Mouse (Mus musculus): ENCODE data around the gene Kcnh1. TPM values are rescaled to one million over a fixed set of nuclear protein-coding genes. Genes with fewer than 3 reads are reported as not detected.

The Kcnh1 gene
- total and polyA plus RNA-seq, 2 experiments from 2014 or later, result 2.9 to 5.9 TPM

GRCm38 (mm10) chr1:192312446-192312845, 121.9 kb downstream of the Kcnh1 start:
- Histone ChIP-seq H3K27me3 (ENCODE audit: insufficient read depth, low read length) (no peaks in the 10 kb centered on the region), H3K4me3 (ENCODE audit: low read depth, low read length) (no peak overlapping the region), H3K36me3 (ENCODE audit: insufficient read depth, low read length) (no peaks in the 10 kb centered on the region), H3K27ac (ENCODE audit: low read depth, low read length) (no peak overlapping the region), H3K9me3 (ENCODE audit: low read length) (no peaks in the 10 kb centered on the region), H3K4me2 (ENCODE audit: low read depth, low read length, poor library complexity, severe bottlenecking) (no peak overlapping the region), H3K4me1 (ENCODE audit: insufficient read depth, low read length) (peaks cover 4% of the 10 kb centered on the region; the same call in 1 of the 2 replicates), H3K9ac (replicated peaks; ENCODE audit: low read length, poor library complexity, severe bottlenecking) (no peak overlapping the region)
- no peak for DNase-seq (ENCODE audit: low spot score)
- ATAC-seq (ENCODE audit: low FRiP score), result no peak
- TF ChIP-seq CTCF (IDR thresholded peaks at IDR 0.05), result no peak
- WGBS, result 23% methylated on average over 4 of the region's 4 CpGs

GRCm38 (mm10) chr1:192312998-192313397, 122.4 kb downstream of the Kcnh1 start:
- Histone ChIP-seq H3K27me3 (ENCODE audit: insufficient read depth, low read length) (no peaks in the 10 kb centered on the region), H3K4me2 (ENCODE audit: low read depth, low read length, poor library complexity, severe bottlenecking) (no peak overlapping the region), H3K9me3 (ENCODE audit: low read length) (no peaks in the 10 kb centered on the region), H3K36me3 (ENCODE audit: insufficient read depth, low read length) (no peaks in the 10 kb centered on the region), H3K4me1 (ENCODE audit: insufficient read depth, low read length) (peaks cover 4% of the 10 kb centered on the region; the same call in 1 of the 2 replicates), H3K4me3 (ENCODE audit: low read depth, low read length) (no peak overlapping the region), H3K27ac (ENCODE audit: low read depth, low read length) (no peak overlapping the region), H3K9ac (replicated peaks; ENCODE audit: low read length, poor library complexity, severe bottlenecking) (no peak overlapping the region)
- ATAC-seq (ENCODE audit: low FRiP score) (no peak), DNase-seq (ENCODE audit: low spot score) (no peak)
- no peak for TF ChIP-seq CTCF (IDR thresholded peaks at IDR 0.05)
- WGBS, result 64% methylated on average over 4 of the region's 4 CpGs

GRCm38 (mm10) chr1:192313571-192313972, 123.0 kb downstream of the Kcnh1 start:
- DNase-seq (ENCODE audit: low spot score) (no peak), ATAC-seq (ENCODE audit: low FRiP score) (no peak)
- no peak for TF ChIP-seq CTCF (IDR thresholded peaks at IDR 0.05)
- H3K27ac ChIP-seq (ENCODE audit: low read depth, low read length), result no peak overlapping the region
- no peak overlapping the region for H3K4me3 ChIP-seq (ENCODE audit: low read depth, low read length)
- no peaks in the 10 kb centered on the region for H3K27me3 ChIP-seq (ENCODE audit: insufficient read depth, low read length)
- peaks cover 4% of the 10 kb centered on the region; the same call in 1 of the 2 replicates for H3K4me1 ChIP-seq (ENCODE audit: insufficient read depth, low read length)
- H3K36me3 ChIP-seq (ENCODE audit: insufficient read depth, low read length), result no peaks in the 10 kb centered on the region
- H3K9ac ChIP-seq (replicated peaks; ENCODE audit: low read length, poor library complexity, severe bottlenecking), result no peak overlapping the region
- H3K9me3 ChIP-seq (ENCODE audit: low read length), result no peaks in the 10 kb centered on the region
- WGBS, result 31% methylated on average over 7 of the region's 7 CpGs
- no peak overlapping the region for H3K4me2 ChIP-seq (ENCODE audit: low read depth, low read length, poor library complexity, severe bottlenecking)

- Histone ChIP-seq H3K27me3 (ENCODE audit: insufficient read depth, low read length) (no peaks in the 10 kb centered on the region), H3K4me3 (ENCODE audit: low read depth, low read length) (no peak overlapping the region), H3K36me3 (ENCODE audit: insufficient read depth, low read length) (no peaks in the 10 kb centered on the region), H3K27ac (ENCODE audit: low read depth, low read length) (no peak overlapping the region), H3K9ac (replicated peaks; ENCODE audit: low read length, poor library complexity, severe bottlenecking) (no peak overlapping the region), H3K4me2 (ENCODE audit: low read depth, low read length, poor library complexity, severe bottlenecking) (no peak overlapping the region), H3K9me3 (ENCODE audit: low read length) (no peaks in the 10 kb centered on the region), H3K4me1 (ENCODE audit: insufficient read depth, low read length) (peaks cover 4% of the 10 kb centered on the region; the same call in 1 of the 2 replicates)
- DNase-seq (ENCODE audit: low spot score) (no peak), ATAC-seq (ENCODE audit: low FRiP score) (no peak)
- TF ChIP-seq CTCF (IDR thresholded peaks at IDR 0.05), result no peak
- 76% methylated on average over 3 of the region's 3 CpGs for WGBS
Observed at GRCm38 (mm10) chr1:192314044-192314443, 123.5 kb downstream of the Kcnh1 start.

GRCm38 (mm10) chr1:192315392-192316070, 125.0 kb downstream of the Kcnh1 start:
- WGBS, result 59% methylated on average over 1 of the region's 1 CpGs
- DNase-seq (ENCODE audit: low spot score) (no peak), ATAC-seq (ENCODE audit: low FRiP score) (no peak)
- no peak overlapping the region for H3K4me3 ChIP-seq (ENCODE audit: low read depth, low read length)
- H3K9ac ChIP-seq (replicated peaks; ENCODE audit: low read length, poor library complexity, severe bottlenecking), result no peak overlapping the region
- H3K4me2 ChIP-seq (ENCODE audit: low read depth, low read length, poor library complexity, severe bottlenecking), result no peak overlapping the region
- peaks cover 4% of the 10 kb centered on the region; the same call in 1 of the 2 replicates for H3K4me1 ChIP-seq (ENCODE audit: insufficient read depth, low read length)
- no peak for TF ChIP-seq CTCF (IDR thresholded peaks at IDR 0.05)
- no peaks in the 10 kb centered on the region for H3K9me3 ChIP-seq (ENCODE audit: low read length)
- no peak overlapping the region for H3K27ac ChIP-seq (ENCODE audit: low read depth, low read length)
- H3K27me3 ChIP-seq (ENCODE audit: insufficient read depth, low read length), result no peaks in the 10 kb centered on the region
- no peaks in the 10 kb centered on the region for H3K36me3 ChIP-seq (ENCODE audit: insufficient read depth, low read length)

- Histone ChIP-seq H3K9ac (replicated peaks; ENCODE audit: low read length, poor library complexity, severe bottlenecking) (no peak overlapping the region), H3K4me1 (ENCODE audit: insufficient read depth, low read length) (no peaks in the 10 kb centered on the region), H3K4me2 (ENCODE audit: low read depth, low read length, poor library complexity, severe bottlenecking) (no peak overlapping the region), H3K27me3 (ENCODE audit: insufficient read depth, low read length) (no peaks in the 10 kb centered on the region), H3K9me3 (ENCODE audit: low read length) (no peaks in the 10 kb centered on the region), H3K27ac (ENCODE audit: low read depth, low read length) (no peak overlapping the region), H3K36me3 (ENCODE audit: insufficient read depth, low read length) (no peaks in the 10 kb centered on the region), H3K4me3 (ENCODE audit: low read depth, low read length) (no peak overlapping the region)
- TF ChIP-seq CTCF (IDR thresholded peaks at IDR 0.05), result peak; percentile 56
- ATAC-seq (ENCODE audit: low FRiP score) (no peak), DNase-seq (ENCODE audit: low spot score) (no peak)
- 62% methylated on average over 3 of the region's 3 CpGs for WGBS
Observed at GRCm38 (mm10) chr1:192324223-192324622, 133.6 kb downstream of the Kcnh1 start.
